Mouse (Mus musculus): ENCODE measurements around the gene Upb1. TPM values are rescaled to one million over a fixed set of nuclear protein-coding genes. Genes with fewer than 3 reads are reported as not detected.

Gene Upb1
- under 1 TPM in 1 of 2 experiments, not detected in 1; 0.61 TPM for polyA plus RNA-seq (2017; shearing (Covaris generic))

DNA sequence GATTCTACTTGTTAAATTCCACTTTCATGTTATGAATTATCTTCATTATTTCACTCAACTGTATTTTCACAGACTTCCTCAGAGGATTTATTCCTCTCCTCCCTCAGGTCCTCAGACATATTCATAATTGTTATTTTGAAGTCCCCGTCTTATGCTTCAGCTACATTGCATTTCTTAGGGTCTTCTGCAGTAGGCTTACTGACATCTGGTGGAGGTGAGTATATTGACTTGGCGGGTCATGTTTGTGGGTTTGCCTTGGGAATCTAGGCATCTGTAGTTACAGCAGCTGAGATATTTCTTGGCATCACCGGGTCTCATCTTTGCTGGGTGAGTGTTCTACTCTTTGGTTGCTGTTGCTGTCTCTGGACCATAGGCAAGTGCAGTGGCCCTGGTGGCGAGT is at the start of gene Upb1:
Gene Upb1, plus strand, starts transcription at position 158 of the 400 bp plus-strand sequence.

Other genes with a start within 250 kb of the Upb1 start
- 10 to 100 TPM; 33.1 to 41.6 TPM for gene Specc1l, start 189.0 kb upstream of the Upb1 start, polyA plus RNA-seq (2017; shearing (Covaris generic))
- gene Adora2a, start 84.2 kb upstream of the Upb1 start, polyA plus RNA-seq (2017; shearing (Covaris generic)) = 10 to 100 TPM; 20.0 to 53.7 TPM
- 100 to 1,000 TPM; 158 to 239 TPM for gene Snrpd3, start 116.4 kb downstream of the Upb1 start, polyA plus RNA-seq (2017; shearing (Covaris generic))
- 10 to 100 TPM; 25.9 to 29.4 TPM for gene Gucd1, start 116.9 kb downstream of the Upb1 start, polyA plus RNA-seq (2017; shearing (Covaris generic))
- gene Lrrc75b, start 159.2 kb downstream of the Upb1 start, polyA plus RNA-seq (2017; shearing (Covaris generic)) = under 1 TPM in 1 of 2 experiments, not detected in 1; 0.47 TPM
- 1 to 10 TPM; 3.3 to 5.7 TPM for gene Ggt1, start 160.5 kb downstream of the Upb1 start, polyA plus RNA-seq (2017; shearing (Covaris generic))
- 1 to 10 TPM in 1 of 2 experiments, under 1 TPM in 1; 0.29 to 9.0 TPM for gene Ggt5, start 188.2 kb downstream of the Upb1 start, polyA plus RNA-seq (2017; shearing (Covaris generic))
- gene Susd2, start 242.9 kb downstream of the Upb1 start, polyA plus RNA-seq (2017; shearing (Covaris generic)) = 10 to 100 TPM in 1 of 2 experiments, 1 to 10 TPM in 1; 8.5 to 14.4 TPM

All from activated CD4-positive, CD25-positive, alpha-beta regulatory T cell (primary cell).